Mouse (Mus musculus) spleen, adult 2 months (tissue): ENCODE measurements around the gene Runx1. TPM values are rescaled to one million over a fixed set of nuclear protein-coding genes. Genes with fewer than 3 reads are reported as not detected.

Experiments
- DNase-seq, 2 experiments: peaks; one replicate each; pipeline versions ENCODE4 v3.0.0 to v3.0.0-alpha.2; 2012 to 2021; ENCODE audit warnings: low spot score in 2 of 2, low read depth in 1 of 2
- H3K27ac ChIP-seq: fragments of 200-500 bp; 2 replicates; pipeline ENCODE4 v1.5.1; 2012; ENCODE audit warnings: low read length, inconsistent platforms; ENCODE audit not compliant: insufficient read depth
- H3K27me3 ChIP-seq: fragments of 200-500 bp; 2 replicates; pipeline ENCODE4 v1.6.1; 2012; ENCODE audit warnings: mild to moderate bottlenecking, moderate library complexity, low read length, inconsistent platforms; ENCODE audit not compliant: control insufficient read depth, insufficient read depth
- H3K36me3 ChIP-seq: fragments of 200-500 bp; 2 replicates; pipeline ENCODE4 v1.6.1; 2012; ENCODE audit warnings: mild to moderate bottlenecking, low read length, inconsistent platforms; ENCODE audit not compliant: control insufficient read depth, insufficient read depth
- H3K4me1 ChIP-seq: fragments of 200-500 bp; 2 replicates; pipeline ENCODE4 v1.6.1; 2011; ENCODE audit warnings: inconsistent platforms; ENCODE audit not compliant: control insufficient read depth, insufficient read depth, insufficient read length
- H3K4me3 ChIP-seq: fragments of 200-500 bp; 2 replicates; pipeline ENCODE4 v1.5.1; 2011; ENCODE audit warnings: mild to moderate bottlenecking, inconsistent platforms; ENCODE audit not compliant: insufficient read depth, insufficient read length; ENCODE audit errors: extremely low read depth
- CTCF ChIP-seq: fragments of 200-500 bp; IDR thresholded peaks from 2 replicates; pipeline ENCODE4 v1.5.1; 2011; ENCODE audit warnings: mild to moderate bottlenecking, inconsistent platforms; ENCODE audit not compliant: insufficient read depth, insufficient read length, insufficient replicate concordance; ENCODE audit errors: extremely low read depth
- POLR2A ChIP-seq: fragments of 200-500 bp; IDR thresholded peaks from 2 replicates; pipeline ENCODE4 v1.6.1; 2011; ENCODE audit warnings: low read depth, low read length, inconsistent platforms
- WGBS: fragments of 180-500 bp; shearing (Covaris S2); methylation state at CpG from one replicate; pipeline ENCODE4 v1.1.7; 2018; 5-methylcytosine and 5-hydroxymethylcytosine counted together
- polyA plus RNA-seq: library from polyadenylated mRNA; depleted of rRNA; stranded (reverse); fragments of >200 nt; gene quantifications from 2 replicates; pipeline ENCODE4 v1.2.3, GENCODE M21; 2012

The Runx1 gene
- polyA plus RNA-seq, 1 experiment, result 26.7 TPM

GRCm38 (mm10) chr16:92653816-92654215, 172.1 kb downstream of the Runx1 start:
- no peak for DNase-seq
- Histone ChIP-seq H3K4me1 (peaks cover 8% of the 10 kb centered on the region; the same call in 1 of the 2 replicates), H3K4me3 (no peak overlapping the region), H3K27me3 (no peaks in the 10 kb centered on the region), H3K27ac (no peak overlapping the region), H3K36me3 (peaks cover 8% of the 10 kb centered on the region; the same call in 1 of the 2 replicates)
- TF ChIP-seq CTCF (no peak), POLR2A (no peak)
- 44% methylated on average over 5 of the region's 5 CpGs for WGBS

- Histone ChIP-seq H3K27me3 (no peaks in the 10 kb centered on the region), H3K4me3 (no peak overlapping the region), H3K4me1 (peaks cover 8% of the 10 kb centered on the region; the same call in 1 of the 2 replicates), H3K27ac (no peak overlapping the region), H3K36me3 (peaks cover 3% of the 10 kb centered on the region)
- WGBS, result 94% methylated on average over 3 of the region's 3 CpGs
- TF ChIP-seq CTCF (no peak), POLR2A (no peak)
- DNase-seq, result no peak
Measured at GRCm38 (mm10) chr16:92651256-92651655, 174.7 kb downstream of the Runx1 start.

- Histone ChIP-seq H3K4me1 (peaks cover 17% of the 10 kb centered on the region; the same call in 1 of the 2 replicates), H3K27ac (no peak overlapping the region), H3K4me3 (no peak overlapping the region), H3K27me3 (no peaks in the 10 kb centered on the region), H3K36me3 (peaks cover 8% of the 10 kb centered on the region)
- TF ChIP-seq CTCF, result no peak
- no peak for TF ChIP-seq POLR2A
- 88% methylated on average over 13 of the region's 13 CpGs for WGBS
- no peak for DNase-seq
Measured at GRCm38 (mm10) chr16:92646153-92646552, 179.8 kb downstream of the Runx1 start.

- Histone ChIP-seq H3K4me3 (no peak overlapping the region), H3K27me3 (no peaks in the 10 kb centered on the region), H3K4me1 (peaks cover 17% of the 10 kb centered on the region; the same call in 1 of the 2 replicates), H3K27ac (0 out of 2 replicates have a peak overlapping the region, but pooled peaks have one; percentile 19), H3K36me3 (peaks cover 8% of the 10 kb centered on the region)
- WGBS, result 85% methylated on average over 22 of the region's 22 CpGs
- TF ChIP-seq POLR2A (no peak), CTCF (no peak)
- DNase-seq, result no peak
Measured at GRCm38 (mm10) chr16:92645423-92646115, 180.4 kb downstream of the Runx1 start.

- Histone ChIP-seq H3K36me3 (peaks cover 6% of the 10 kb centered on the region), H3K27ac (peak overlapping the region; percentile 47), H3K4me1 (peaks cover 17% of the 10 kb centered on the region; the same call in 1 of the 2 replicates), H3K27me3 (no peaks in the 10 kb centered on the region), H3K4me3 (no peak overlapping the region)
- TF ChIP-seq CTCF, result no peak
- TF ChIP-seq POLR2A, result no peak
- peak; percentile 12 to 44 for DNase-seq
- 17% methylated on average over 15 of the region's 15 CpGs for WGBS
Measured at GRCm38 (mm10) chr16:92644718-92645422, 181.1 kb downstream of the Runx1 start.

GRCm38 (mm10) chr16:92644315-92644714, 181.6 kb downstream of the Runx1 start:
- no peak for DNase-seq
- H3K27ac ChIP-seq, result peak overlapping the region; percentile 47
- peaks cover 6% of the 10 kb centered on the region for H3K36me3 ChIP-seq
- no peak for TF ChIP-seq CTCF
- TF ChIP-seq POLR2A, result no peak
- 41% methylated on average over 10 of the region's 10 CpGs for WGBS
- peaks cover 17% of the 10 kb centered on the region; the same call in 1 of the 2 replicates for H3K4me1 ChIP-seq
- H3K27me3 ChIP-seq, result no peaks in the 10 kb centered on the region
- H3K4me3 ChIP-seq, result no peak overlapping the region

GRCm38 (mm10) chr16:92642283-92642682, 183.7 kb downstream of the Runx1 start:
- Histone ChIP-seq H3K27ac (no peak overlapping the region), H3K27me3 (no peaks in the 10 kb centered on the region), H3K36me3 (peaks cover 5% of the 10 kb centered on the region), H3K4me3 (no peak overlapping the region), H3K4me1 (peaks cover 13% of the 10 kb centered on the region; the same call in 1 of the 2 replicates)
- 94% methylated on average over 8 of the region's 8 CpGs for WGBS
- TF ChIP-seq CTCF (no peak), POLR2A (no peak)
- no peak for DNase-seq
